Mouse (Mus musculus): ENCODE results near the gene Zbtb38.

DNA sequence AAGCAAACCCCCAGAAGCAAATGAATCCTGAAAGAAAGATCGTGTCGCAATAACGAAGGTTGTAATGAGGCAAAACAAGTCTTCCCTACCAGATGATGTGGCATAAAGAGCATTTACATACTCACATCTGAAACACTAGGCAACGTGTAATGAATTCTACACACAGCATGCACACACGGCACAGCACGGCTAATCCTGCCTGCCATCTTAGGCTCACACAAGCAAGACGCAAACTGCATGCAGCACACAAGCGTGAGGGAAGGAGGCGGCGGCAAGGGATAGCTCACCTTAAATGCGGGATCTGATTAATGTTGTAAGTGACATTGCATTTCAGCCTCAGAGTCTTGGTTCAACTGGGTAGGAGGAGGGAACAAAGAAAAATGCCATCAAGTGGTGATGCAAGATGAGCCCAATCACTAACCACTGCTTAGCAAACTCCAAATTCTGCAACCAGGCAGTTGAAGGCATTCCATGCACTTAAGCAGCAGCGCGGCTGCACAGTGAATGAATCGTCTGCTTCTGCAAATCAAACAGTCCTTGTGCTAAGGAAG lies 20.6 kb downstream of the Zbtb38 start:
- no peak for TF ChIP-seq CTCF (IDR thresholded peaks at IDR 0.05; ENCODE audit: control insufficient read depth, insufficient read depth, insufficient read length)
- TF ChIP-seq CEBPB (IDR thresholded peaks at IDR 0.05; ENCODE audit: low read depth), result no peak
- no peak for TF ChIP-seq MAX (IDR thresholded peaks at IDR 0.05)
- TF ChIP-seq MYOD1 (IDR thresholded peaks at IDR 0.05; ENCODE audit: control insufficient read depth, insufficient read length, low read depth), result no peak
- no peak for TF ChIP-seq USF1 (IDR thresholded peaks at IDR 0.05; ENCODE audit: low read depth)
